Mouse (Mus musculus) layer of hippocampus, postnatal 14 days (tissue): ENCODE data around the gene Dppa1. TPM values are rescaled to one million over a fixed set of nuclear protein-coding genes. Genes with fewer than 3 reads are reported as not detected.

Experiments
- total RNA-seq, 2 experiments: library from RNA; stranded (reverse); gene quantifications; 2 replicates each; pipeline ENCODE4 v1.2.3; 2021

The Dppa1 gene
- total RNA-seq, 2 experiments from 2014 or later = not detected

Other genes starting within 250 kb of the Dppa1 start
- under 1 TPM; 0.36 to 0.58 TPM for gene Itk, start 239.7 kb downstream of the Dppa1 start, total RNA-seq
- gene Fam71b, start 232.7 kb downstream of the Dppa1 start, total RNA-seq = not detected
- 10 to 100 TPM; 35.5 to 36.8 TPM for gene Med7, start 192.3 kb downstream of the Dppa1 start, total RNA-seq
- gene Havcr2, start 174.3 kb downstream of the Dppa1 start, total RNA-seq = 1 to 10 TPM; 2.0 to 2.2 TPM
- gene Gm12169, start 105.0 kb downstream of the Dppa1 start, total RNA-seq = not detected
- gene BC053393, start 57.7 kb downstream of the Dppa1 start, total RNA-seq = not detected
- not detected for gene Timd2, start 77.8 kb upstream of the Dppa1 start, total RNA-seq
- not detected for gene Havcr1, start 105.8 kb upstream of the Dppa1 start, total RNA-seq
- gene Timd4, start 181.5 kb upstream of the Dppa1 start, total RNA-seq = not detected